Mouse (Mus musculus): ENCODE results near the gene Mtr.

- TF ChIP-seq CTCF (IDR thresholded peaks at IDR 0.05; ENCODE audit: low read depth, low read length) (no peak), GATA1 (IDR thresholded peaks at IDR 0.05; ENCODE audit: borderline replicate concordance, low read length) (no peak), GATA2 (IDR thresholded peaks at IDR 0.05; ENCODE audit: borderline replicate concordance, low read depth, low read length) (no peak)
Observed at GRCm38 (mm10) chr13:12167276-12167675, 90.6 kb downstream of the Mtr start.
